Mouse (Mus musculus) myocyte (in vitro differentiated cells): ENCODE results near the gene Xlr3b. TPM values are rescaled to one million over a fixed set of nuclear protein-coding genes. Genes with fewer than 3 reads are reported as not detected.
"Not testable (repeated sequence)": the region's sequence is repeated elsewhere in the genome, so short reads cannot be mapped to it uniquely, and the experiment has no call there.

Experiments
- H3K27me3 ChIP-seq: one replicate; pipeline ENCODE4 v1.6.1; 2011; ENCODE audit not compliant: control insufficient read depth, insufficient read depth, insufficient read length
- H3K36me3 ChIP-seq: one replicate; pipeline ENCODE4 v1.6.1; 2011; ENCODE audit not compliant: control insufficient read depth, insufficient read depth
- H3K4me2 ChIP-seq: one replicate; pipeline ENCODE4 v1.6.1; 2011; ENCODE audit warnings: low read depth, control low read depth
- H3K4me3 ChIP-seq: one replicate; pipeline ENCODE4 v1.5.1; 2011; ENCODE audit warnings: mild to moderate bottlenecking, control low read depth, moderate library complexity
- H3K79me2 ChIP-seq: one replicate; pipeline ENCODE4 v1.6.1; 2011; ENCODE audit not compliant: control insufficient read depth, insufficient read depth
- H3ac ChIP-seq: one replicate; pipeline ENCODE4 v1.6.1; 2011; ENCODE audit not compliant: control insufficient read depth, insufficient read length
- E2F4 ChIP-seq: IDR thresholded peaks from one replicate; pipeline ENCODE4 v1.6.1; 2011; ENCODE audit warnings: mild to moderate bottlenecking, control low read depth, moderate library complexity; ENCODE audit not compliant: insufficient read depth
- MYOD1 ChIP-seq, 3 experiments: IDR thresholded peaks; one replicate each; pipeline ENCODE4 v1.6.1; 2011; ENCODE audit warnings: control low read depth in 2 of 3, low read depth in 2 of 3, mild to moderate bottlenecking in 2 of 3, moderate library complexity in 1 of 3; ENCODE audit not compliant: insufficient read length in 2 of 3, control insufficient read depth in 1 of 3
- POLR2A ChIP-seq: IDR thresholded peaks from one replicate; pipeline ENCODE4 v1.6.1; 2011; ENCODE audit warnings: low read depth, mild to moderate bottlenecking, control low read depth, moderate library complexity; ENCODE audit not compliant: insufficient read length
- POLR2AphosphoS2 ChIP-seq: IDR thresholded peaks from one replicate; pipeline ENCODE4 v1.6.1; 2011; ENCODE audit warnings: low read depth, control low read depth; ENCODE audit not compliant: insufficient read length
- SRF ChIP-seq: IDR thresholded peaks from one replicate; pipeline ENCODE4 v1.6.1; 2011; ENCODE audit warnings: low read depth; ENCODE audit not compliant: control insufficient read depth, insufficient read length
- TCF12 ChIP-seq: IDR thresholded peaks from one replicate; pipeline ENCODE4 v1.6.1; 2011; ENCODE audit warnings: mild to moderate bottlenecking, control low read depth; ENCODE audit not compliant: poor library complexity, insufficient read depth, severe bottlenecking
- polyA plus RNA-seq: library from polyadenylated mRNA; unstranded; fragments of >200 nt; fragmentation: generic; extraction: Trizol; gene quantifications from one replicate; pipeline ENCODE4 v1.2.1, GENCODE M21; 2012; ENCODE audit warnings: missing spikeins

The Xlr3b gene
- polyA plus RNA-seq: 0.40 TPM

DNA sequence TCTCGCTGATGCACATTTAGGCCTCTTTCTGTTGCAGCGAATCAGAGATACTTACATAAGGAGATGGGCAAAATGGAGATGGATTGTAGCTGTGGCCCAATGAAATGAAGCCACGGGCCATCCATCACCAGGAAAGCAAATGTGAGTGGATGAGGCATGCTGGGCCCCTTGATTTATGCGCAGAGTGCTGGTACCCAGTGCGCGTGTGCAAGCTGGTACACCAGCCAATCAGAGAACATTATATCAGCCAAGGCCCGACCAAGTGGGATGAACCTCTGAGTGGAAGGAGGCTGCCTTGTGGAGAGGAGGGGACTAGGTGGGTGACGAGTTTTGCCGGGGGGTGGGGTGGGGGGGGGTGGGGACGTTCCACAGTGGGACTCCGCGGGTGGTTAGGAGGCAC, at the start of gene Xlr3b:
Gene Xlr3b, plus strand, starts transcription at position 274 of the 400 bp plus-strand sequence.
- H3K4me2 ChIP-seq, H3K79me2 ChIP-seq, H3ac ChIP-seq, H3K27me3 ChIP-seq, H3K36me3 ChIP-seq, H3K4me3 ChIP-seq: not testable (repeated sequence)

DNA sequence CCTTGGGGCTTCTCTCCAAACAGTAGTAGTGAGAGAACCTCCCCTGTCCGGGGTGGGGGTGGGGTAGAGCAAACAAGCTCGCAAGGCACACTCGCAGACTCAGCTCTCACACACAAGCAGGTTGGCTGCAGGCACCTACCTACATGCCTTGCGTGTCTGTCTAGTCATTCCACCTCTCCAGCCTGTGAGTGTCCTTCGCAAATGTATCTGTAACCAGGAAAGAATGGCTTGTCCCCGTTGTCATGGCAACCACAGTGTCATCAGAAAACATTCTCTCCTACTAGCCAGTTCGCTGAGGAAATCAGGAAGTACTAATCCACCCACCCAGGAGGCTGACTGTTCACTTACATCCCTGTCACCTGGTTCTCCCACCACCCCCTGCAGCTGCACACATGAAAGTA, 48.8 kb upstream of the Xlr3b start:
- H3K36me3 ChIP-seq, H3K79me2 ChIP-seq, H3K27me3 ChIP-seq, H3K4me2 ChIP-seq, H3K4me3 ChIP-seq, H3ac ChIP-seq: not testable (repeated sequence)

DNA sequence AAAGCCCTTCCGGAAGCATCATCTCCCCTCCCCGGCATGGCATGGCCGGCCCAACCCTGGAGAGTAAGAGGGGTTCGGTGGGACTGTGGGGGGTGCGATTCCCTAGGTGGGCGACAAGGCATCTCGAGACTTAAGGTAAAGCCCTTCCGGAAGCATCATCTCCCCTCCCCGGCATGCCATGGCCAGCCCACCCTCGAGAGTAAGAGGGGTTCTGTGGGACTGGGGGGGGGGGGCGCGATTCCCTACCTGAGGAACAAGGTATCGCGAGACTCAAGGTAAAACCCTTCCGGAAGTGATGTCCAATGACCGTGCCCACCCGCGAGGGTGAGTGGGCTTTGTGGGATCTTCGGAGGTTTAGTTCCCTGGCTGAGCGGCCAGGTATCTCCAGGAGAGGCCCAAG, 43.5 kb upstream of the Xlr3b start, which contains the start of gene Xlr5b:
Gene Xlr5b, plus strand, starts transcription at position 301 of the 400 bp plus-strand sequence.
- not testable (repeated sequence) for H3K27me3 ChIP-seq, H3K79me2 ChIP-seq, H3K4me3 ChIP-seq

DNA sequence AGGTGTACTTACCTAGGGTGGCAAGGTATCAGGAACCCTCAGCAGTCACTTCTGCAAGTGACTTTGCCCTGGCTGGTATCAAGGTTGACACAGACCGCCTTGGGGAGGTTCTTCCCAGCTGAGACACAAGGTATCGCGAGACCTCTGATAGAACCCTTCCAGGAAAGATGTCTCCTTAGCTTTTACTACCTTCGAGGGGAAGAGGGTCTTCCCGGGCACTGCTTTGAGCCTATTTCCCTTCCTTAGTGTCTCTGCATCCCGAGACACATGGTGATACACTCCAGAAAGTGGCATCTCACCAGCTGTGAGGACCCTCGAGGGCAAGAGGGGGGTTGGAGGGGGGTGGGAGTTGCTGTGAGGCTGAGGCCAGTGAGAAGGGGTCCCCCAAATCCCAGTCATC, 42.7 kb upstream of the Xlr3b start, which contains the start of gene DXBay18:
Gene DXBay18, minus strand, starts transcription at position 101 of the 400 bp plus-strand sequence.
- H3ac ChIP-seq, H3K4me2 ChIP-seq, H3K79me2 ChIP-seq, H3K36me3 ChIP-seq, H3K4me3 ChIP-seq, H3K27me3 ChIP-seq: not testable (repeated sequence)

More for the DNA sequence above, 43.5 kb upstream of the Xlr3b start, which contains the start of gene Xlr5b:
- H3K4me2 ChIP-seq, H3ac ChIP-seq, H3K36me3 ChIP-seq: not testable (repeated sequence)

DNA sequence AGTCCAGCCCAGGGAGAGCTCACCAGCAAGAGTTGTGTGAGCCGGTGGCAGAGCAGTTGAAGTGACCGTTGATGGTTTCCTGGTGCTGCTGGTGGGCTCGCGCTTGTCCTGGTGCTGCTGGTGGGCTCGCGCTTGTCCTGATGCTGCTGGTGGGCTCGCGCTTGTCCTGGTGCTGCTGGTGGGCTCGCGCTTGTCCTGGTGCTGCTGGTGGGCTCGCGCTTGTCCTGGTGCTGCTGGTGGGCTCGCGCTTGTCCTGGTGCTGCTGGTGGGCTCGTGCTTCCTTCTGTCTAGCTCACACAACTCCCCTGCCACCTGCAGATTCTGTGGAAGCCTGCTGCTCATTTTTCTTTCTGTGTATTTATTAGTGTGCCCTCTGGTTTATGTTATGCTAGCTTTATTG, 15.1 kb upstream of the Xlr3b start, which contains the start of gene Spin2d:
Gene Spin2d, minus strand, starts transcription at position 101 of the 400 bp plus-strand sequence.
- H3K27me3 ChIP-seq, H3K4me2 ChIP-seq, H3ac ChIP-seq, H3K79me2 ChIP-seq, H3K4me3 ChIP-seq, H3K36me3 ChIP-seq: not testable (repeated sequence)

DNA sequence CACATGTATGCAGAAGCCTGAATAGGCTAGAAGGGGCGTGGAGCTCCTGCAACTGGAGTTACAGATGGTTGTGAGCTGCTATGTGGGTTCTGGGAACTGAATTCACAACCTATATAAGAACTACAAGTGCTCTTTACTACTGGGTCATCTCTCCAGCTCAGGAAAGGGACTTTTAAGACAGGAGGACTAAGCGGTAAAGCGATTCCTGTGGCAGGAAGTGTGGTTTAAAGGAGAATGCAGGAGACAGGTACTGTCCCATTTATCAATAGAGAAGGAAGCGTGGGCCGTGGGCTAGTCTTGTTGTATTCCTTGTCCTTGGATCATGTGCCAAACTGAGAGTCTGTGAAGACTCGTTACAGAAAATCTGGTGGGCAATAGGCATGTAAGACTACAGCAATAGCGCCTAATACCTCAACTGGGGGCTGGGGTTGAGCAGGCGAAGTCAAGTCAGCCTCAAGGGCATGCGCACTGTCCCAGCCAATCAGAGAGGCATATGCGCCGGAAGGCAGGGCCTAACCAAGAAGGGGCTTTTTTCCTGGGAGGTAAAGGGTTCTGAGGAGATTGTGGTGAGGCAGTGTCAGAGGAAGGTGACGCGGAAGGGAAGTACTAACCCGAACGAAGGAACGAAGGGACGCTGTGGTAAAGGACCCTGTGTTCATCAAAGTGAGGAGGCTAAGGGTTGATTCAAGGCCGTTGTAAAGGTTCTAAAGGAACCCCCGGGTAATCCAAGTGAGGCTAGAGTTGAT, 22.0 kb downstream of the Xlr3b start, which contains the start of gene Xlr4b:
Gene Xlr4b, plus strand, starts transcription at position 515 of the 746 bp plus-strand sequence.
- H3K36me3 ChIP-seq, H3K79me2 ChIP-seq, H3K4me3 ChIP-seq, H3K27me3 ChIP-seq, H3K4me2 ChIP-seq, H3ac ChIP-seq: not testable (repeated sequence)

DNA sequence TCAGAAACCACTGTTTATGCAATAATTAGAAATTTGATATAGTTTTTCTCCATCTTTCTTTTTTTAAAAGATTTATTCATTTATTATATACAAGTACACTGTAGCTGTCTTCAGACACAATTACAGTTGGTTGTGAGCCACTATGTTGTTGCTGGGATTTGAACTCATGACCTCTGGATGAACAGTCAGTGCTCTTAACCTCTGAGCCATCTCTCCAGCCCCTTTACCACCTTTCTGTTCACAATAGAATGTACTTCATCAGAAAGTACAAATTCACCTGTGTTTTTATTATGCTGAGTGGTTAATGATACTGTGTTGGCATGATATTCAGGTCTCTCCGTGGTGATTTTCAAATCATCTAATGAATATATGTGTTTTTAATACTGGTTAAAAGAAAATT, 33.4 kb downstream of the Xlr3b start:
- Histone ChIP-seq H3K4me2 (no peak overlapping the region), H3K4me3 (no peak overlapping the region), H3ac (no peak overlapping the region), H3K27me3 (no peaks in the 10 kb centered on the region), H3K79me2 (no peaks in the 10 kb centered on the region), H3K36me3 (no peaks in the 10 kb centered on the region)
- TF ChIP-seq MYOD1 (IDR thresholded peaks at IDR 0.05; ENCODE audit: control insufficient read depth in 1 of 3, insufficient read length in 2 of 3, low read depth in 2 of 3) (no peak), E2F4 (no peak), TCF12 (no peak), SRF (no peak)

DNA sequence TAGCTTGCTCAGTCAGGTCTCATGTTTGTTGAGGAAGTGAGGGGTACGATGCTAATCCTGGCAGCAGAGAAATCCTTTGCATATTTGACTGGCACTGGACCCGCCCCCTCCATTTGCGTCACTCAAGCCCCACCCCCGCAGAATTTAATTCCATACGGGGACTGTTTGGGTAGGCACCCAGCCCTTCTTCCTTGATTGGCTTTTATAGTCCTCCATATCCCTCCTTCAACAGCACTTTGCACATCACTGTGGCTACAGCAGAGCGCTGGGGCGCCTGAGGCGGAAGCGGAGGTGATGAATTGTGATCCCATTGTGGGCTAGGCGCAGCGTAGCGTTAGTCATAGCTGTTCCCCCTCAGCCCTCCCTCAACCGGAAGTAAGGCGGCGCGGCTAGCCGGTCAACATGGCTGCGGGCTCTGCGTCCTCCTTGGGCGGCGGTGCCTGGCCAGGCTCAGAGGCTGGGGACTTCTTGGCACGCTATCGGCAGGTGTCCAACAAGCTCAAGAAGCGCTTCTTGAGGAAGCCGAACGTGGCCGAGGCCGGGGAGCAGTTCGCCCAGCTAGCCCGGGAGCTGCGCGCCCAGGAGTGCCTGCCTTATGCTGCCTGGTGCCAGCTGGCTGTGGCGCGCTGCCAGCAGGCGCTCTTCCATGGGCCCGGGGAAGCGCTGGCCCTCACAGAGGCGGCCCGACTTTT, 36.1 kb downstream of the Xlr3b start, which contains the start of gene F8a:
Gene F8a, plus strand, starts transcription at position 378 of the 692 bp plus-strand sequence.
- no peaks in the 10 kb centered on the region for H3K36me3 ChIP-seq
- no peaks in the 10 kb centered on the region for H3K79me2 ChIP-seq
- TF ChIP-seq POLR2A (peak; percentile 86), POLR2AphosphoS2 (peak; percentile 81), MYOD1 (IDR thresholded peaks at IDR 0.05; ENCODE audit: control insufficient read depth in 1 of 3, insufficient read length in 2 of 3, low read depth in 2 of 3) (no peak)
- H3ac ChIP-seq: peak within 1 kb of the TSS; percentile 26
- H3K4me3 ChIP-seq: peak within 1 kb of the TSS; percentile 20
- no peaks in the 10 kb centered on the region for H3K27me3 ChIP-seq
- peak within 1 kb of the TSS; percentile 55 for H3K4me2 ChIP-seq
